Mouse (Mus musculus): ENCODE results near the gene Smyd3. TPM values are rescaled to one million over a fixed set of nuclear protein-coding genes. Genes with fewer than 3 reads are reported as not detected.

Smyd3 gene
- polyA plus RNA-seq, 1 experiment from 2014 or later = 11.3 TPM

- Histone ChIP-seq H3K9ac (ENCODE audit: low read depth, low read length) (no peak overlapping the region), H3K36me3 (ENCODE audit: control insufficient read depth, insufficient read depth) (no peaks in the 10 kb centered on the region), H3K4me1 (replicated peaks; ENCODE audit: control insufficient read depth, insufficient read depth, low read length) (no peaks in the 10 kb centered on the region), H3K27ac (ENCODE audit: low read depth, low read length) (no peak overlapping the region), H3K27me3 (replicated peaks; ENCODE audit: control insufficient read depth, insufficient read depth, low read length) (no peaks in the 10 kb centered on the region), H3K9me3 (ENCODE audit: control insufficient read depth) (no peaks in the 10 kb centered on the region), H3K4me3 (ENCODE audit: low read depth, low read length) (no peak overlapping the region), H3K4me2 (replicated peaks; ENCODE audit: low read depth) (no peak overlapping the region)
- no peak for ATAC-seq
- no peak for TF ChIP-seq CTCF (IDR thresholded peaks at IDR 0.05; ENCODE audit: low read depth)
- WGBS = 89% methylated on average over 3 of the region's 3 CpGs
Observed at GRCm38 (mm10) chr1:178992503-178992902, 525.3 kb downstream of the Smyd3 start.

DNA sequence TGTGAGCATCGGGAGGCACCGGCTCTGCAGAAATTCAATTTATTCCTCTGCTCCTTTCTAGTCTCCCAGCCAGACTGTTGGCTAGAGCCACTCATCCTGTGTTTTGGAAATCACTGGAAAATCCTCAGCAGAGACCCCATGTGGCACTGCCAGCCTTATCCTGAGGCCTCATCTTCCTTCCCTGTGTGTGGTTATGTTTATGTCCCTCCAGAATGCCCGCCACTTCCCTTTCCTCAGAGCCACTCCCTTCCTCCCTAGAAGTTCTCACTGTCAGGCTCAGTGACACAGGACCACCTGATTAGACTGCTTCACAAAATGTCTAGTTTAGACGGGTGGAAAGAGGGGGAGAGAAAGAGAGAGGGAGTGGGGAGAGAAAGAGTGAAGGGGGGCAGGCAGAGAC lies 526.4 kb downstream of the Smyd3 start:
- H3K4me2 ChIP-seq (replicated peaks; ENCODE audit: low read depth) = no peak overlapping the region
- H3K9ac ChIP-seq (ENCODE audit: low read depth, low read length) = no peak overlapping the region
- no peak for TF ChIP-seq CTCF (IDR thresholded peaks at IDR 0.05; ENCODE audit: low read depth)
- no peak overlapping the region for H3K4me3 ChIP-seq (ENCODE audit: low read depth, low read length)
- no peaks in the 10 kb centered on the region for H3K9me3 ChIP-seq (ENCODE audit: control insufficient read depth)
- no peaks in the 10 kb centered on the region for H3K27me3 ChIP-seq (replicated peaks; ENCODE audit: control insufficient read depth, insufficient read depth, low read length)
- no peaks in the 10 kb centered on the region for H3K4me1 ChIP-seq (replicated peaks; ENCODE audit: control insufficient read depth, insufficient read depth, low read length)
- H3K27ac ChIP-seq (ENCODE audit: low read depth, low read length) = no peak overlapping the region
- no peak for ATAC-seq
- H3K36me3 ChIP-seq (ENCODE audit: control insufficient read depth, insufficient read depth) = no peaks in the 10 kb centered on the region
- WGBS = 53% methylated on average over 4 of the region's 4 CpGs

- no peak for ATAC-seq
- Histone ChIP-seq H3K9ac (ENCODE audit: low read depth, low read length) (no peak overlapping the region), H3K4me2 (replicated peaks; ENCODE audit: low read depth) (no peak overlapping the region), H3K4me1 (replicated peaks; ENCODE audit: control insufficient read depth, insufficient read depth, low read length) (no peaks in the 10 kb centered on the region), H3K27me3 (replicated peaks; ENCODE audit: control insufficient read depth, insufficient read depth, low read length) (no peaks in the 10 kb centered on the region), H3K9me3 (ENCODE audit: control insufficient read depth) (no peaks in the 10 kb centered on the region), H3K4me3 (ENCODE audit: low read depth, low read length) (no peak overlapping the region), H3K36me3 (ENCODE audit: control insufficient read depth, insufficient read depth) (no peaks in the 10 kb centered on the region), H3K27ac (ENCODE audit: low read depth, low read length) (no peak overlapping the region)
- WGBS = 63% methylated on average over 6 of the region's 6 CpGs
- no peak for TF ChIP-seq CTCF (IDR thresholded peaks at IDR 0.05; ENCODE audit: low read depth)
Observed at GRCm38 (mm10) chr1:178991045-178991444, 526.8 kb downstream of the Smyd3 start.

- no peak for TF ChIP-seq CTCF (IDR thresholded peaks at IDR 0.05; ENCODE audit: low read depth)
- Histone ChIP-seq H3K27me3 (replicated peaks; ENCODE audit: control insufficient read depth, insufficient read depth, low read length) (no peaks in the 10 kb centered on the region), H3K36me3 (ENCODE audit: control insufficient read depth, insufficient read depth) (no peaks in the 10 kb centered on the region), H3K4me2 (replicated peaks; ENCODE audit: low read depth) (no peak overlapping the region), H3K27ac (ENCODE audit: low read depth, low read length) (no peak overlapping the region), H3K9ac (ENCODE audit: low read depth, low read length) (no peak overlapping the region), H3K9me3 (ENCODE audit: control insufficient read depth) (no peaks in the 10 kb centered on the region), H3K4me1 (replicated peaks; ENCODE audit: control insufficient read depth, insufficient read depth, low read length) (no peaks in the 10 kb centered on the region), H3K4me3 (ENCODE audit: low read depth, low read length) (no peak overlapping the region)
- WGBS = 80% methylated on average over 4 of the region's 4 CpGs
- no peak for ATAC-seq
Observed at GRCm38 (mm10) chr1:178989485-178989884, 528.4 kb downstream of the Smyd3 start.

DNA sequence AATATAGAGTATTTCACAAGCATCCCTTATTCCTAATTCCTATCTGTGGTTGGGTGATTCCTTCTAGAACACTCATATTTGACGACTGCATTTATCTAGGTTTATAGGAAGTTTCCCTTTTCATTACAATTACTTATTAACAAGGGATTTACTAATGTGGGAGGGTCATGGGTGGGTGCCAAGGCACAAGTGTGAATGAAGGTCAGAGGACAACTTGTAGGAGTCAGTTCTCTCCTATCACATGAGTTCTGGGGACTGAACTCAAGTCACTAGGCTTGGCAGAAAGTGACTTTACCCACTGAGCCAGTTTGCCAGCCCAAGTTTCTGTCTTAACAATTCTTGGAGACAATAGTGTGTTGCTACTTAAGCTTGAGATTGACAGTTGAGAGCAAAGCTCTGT lies 529.7 kb downstream of the Smyd3 start:
- Histone ChIP-seq H3K36me3 (ENCODE audit: control insufficient read depth, insufficient read depth) (no peaks in the 10 kb centered on the region), H3K27me3 (replicated peaks; ENCODE audit: control insufficient read depth, insufficient read depth, low read length) (no peaks in the 10 kb centered on the region), H3K9ac (ENCODE audit: low read depth, low read length) (no peak overlapping the region), H3K4me2 (replicated peaks; ENCODE audit: low read depth) (no peak overlapping the region), H3K27ac (ENCODE audit: low read depth, low read length) (no peak overlapping the region), H3K9me3 (ENCODE audit: control insufficient read depth) (no peaks in the 10 kb centered on the region), H3K4me1 (replicated peaks; ENCODE audit: control insufficient read depth, insufficient read depth, low read length) (no peaks in the 10 kb centered on the region), H3K4me3 (ENCODE audit: low read depth, low read length) (no peak overlapping the region)
- TF ChIP-seq CTCF (IDR thresholded peaks at IDR 0.05; ENCODE audit: low read depth) = no peak
- WGBS = 36% methylated on average over 1 of the region's 1 CpGs
- no peak for ATAC-seq

DNA sequence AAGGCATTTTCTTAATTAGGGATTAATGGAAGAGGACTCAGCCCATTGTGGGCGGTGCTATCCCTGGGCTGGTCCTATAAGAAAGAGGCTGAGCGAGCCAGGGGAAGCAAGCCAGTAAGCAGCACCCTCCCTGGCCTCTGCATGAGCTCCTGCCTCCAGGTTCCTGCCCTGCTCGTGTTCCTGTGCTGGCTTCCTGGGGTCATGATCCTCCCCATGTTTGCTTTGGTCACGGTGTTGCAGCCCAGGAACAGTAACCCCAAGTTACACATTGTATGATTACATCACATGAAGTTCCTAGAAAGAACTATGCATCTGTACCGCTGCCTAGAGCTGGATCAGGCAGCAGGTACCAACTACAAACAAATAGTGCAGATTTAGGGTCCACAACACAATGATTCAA lies 536.2 kb downstream of the Smyd3 start:
- 77% methylated on average over 5 of the region's 5 CpGs for WGBS
- Histone ChIP-seq H3K27ac (ENCODE audit: low read depth, low read length) (no peak overlapping the region), H3K36me3 (ENCODE audit: control insufficient read depth, insufficient read depth) (no peaks in the 10 kb centered on the region), H3K9me3 (ENCODE audit: control insufficient read depth) (no peaks in the 10 kb centered on the region), H3K4me3 (ENCODE audit: low read depth, low read length) (no peak overlapping the region), H3K9ac (ENCODE audit: low read depth, low read length) (no peak overlapping the region), H3K27me3 (replicated peaks; ENCODE audit: control insufficient read depth, insufficient read depth, low read length) (no peaks in the 10 kb centered on the region), H3K4me2 (replicated peaks; ENCODE audit: low read depth) (no peak overlapping the region), H3K4me1 (replicated peaks; ENCODE audit: control insufficient read depth, insufficient read depth, low read length) (no peaks in the 10 kb centered on the region)
- no peak for TF ChIP-seq CTCF (IDR thresholded peaks at IDR 0.05; ENCODE audit: low read depth)
- ATAC-seq = no peak

DNA sequence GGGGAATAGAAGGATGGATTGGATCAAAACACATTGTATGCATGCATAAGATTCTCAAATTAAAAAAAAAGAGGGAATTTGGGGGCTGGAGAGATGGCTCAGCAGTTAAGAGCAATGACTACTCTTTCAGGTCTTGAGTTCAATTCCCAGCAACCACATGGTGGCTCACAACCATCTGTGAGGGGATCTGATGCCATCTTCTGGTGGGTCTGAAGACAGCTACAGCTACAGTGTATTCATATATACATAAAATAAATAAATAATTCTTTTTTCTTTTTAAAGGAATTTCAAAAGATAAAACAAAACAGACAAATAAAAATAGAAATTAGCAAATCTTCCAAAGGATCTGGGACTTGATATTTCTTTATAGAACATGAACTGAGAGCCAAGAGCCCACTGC lies 537.7 kb downstream of the Smyd3 start:
- Histone ChIP-seq H3K4me1 (replicated peaks; ENCODE audit: control insufficient read depth, insufficient read depth, low read length) (no peaks in the 10 kb centered on the region), H3K9ac (ENCODE audit: low read depth, low read length) (no peak overlapping the region), H3K27me3 (replicated peaks; ENCODE audit: control insufficient read depth, insufficient read depth, low read length) (no peaks in the 10 kb centered on the region), H3K27ac (ENCODE audit: low read depth, low read length) (no peak overlapping the region), H3K4me2 (replicated peaks; ENCODE audit: low read depth) (no peak overlapping the region), H3K4me3 (ENCODE audit: low read depth, low read length) (no peak overlapping the region), H3K9me3 (ENCODE audit: control insufficient read depth) (no peaks in the 10 kb centered on the region), H3K36me3 (ENCODE audit: control insufficient read depth, insufficient read depth) (no peaks in the 10 kb centered on the region)
- ATAC-seq = no peak
- TF ChIP-seq CTCF (IDR thresholded peaks at IDR 0.05; ENCODE audit: low read depth) = no peak

Measured in intestine, postnatal 0 days (tissue).